Mouse (Mus musculus) hematopoietic multipotent progenitor cell, adult 10-12 weeks (in vitro differentiated cells): ENCODE measurements around the gene Spesp1. TPM values are rescaled to one million over a fixed set of nuclear protein-coding genes. Genes with fewer than 3 reads are reported as not detected.

Source experiments
- polyA plus RNA-seq: library from polyadenylated mRNA; stranded (reverse); fragments of >175 nt; gene quantifications from 2 replicates; pipeline ENCODE4 v1.2.3, GENCODE M21; 2012; ENCODE audit warnings: low replicate concordance

Gene Spesp1
- 0.04 TPM in 1 of 2 replicates, not detected in the other for polyA plus RNA-seq

DNA sequence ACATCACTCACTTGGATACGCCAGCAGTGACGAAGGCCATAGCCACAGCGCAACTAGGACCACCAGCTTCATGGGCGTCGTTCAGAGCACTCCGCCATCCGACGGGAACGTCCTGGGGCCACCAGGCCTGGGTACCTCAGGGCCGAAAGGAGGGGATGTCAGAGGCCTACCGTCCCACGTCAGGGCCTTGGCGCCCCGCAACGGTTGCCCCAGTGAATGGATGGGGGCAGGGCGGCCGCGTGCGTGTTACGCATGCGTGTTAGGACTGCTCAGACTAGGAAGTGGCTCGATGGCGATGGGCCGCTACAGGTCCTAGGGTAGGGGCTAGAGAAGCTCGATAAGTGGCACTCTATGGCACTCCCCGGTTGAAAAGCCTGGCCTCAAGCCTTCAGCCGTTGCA, at the start of gene Spesp1:
Gene Spesp1 (minus strand): TSS at position 218 of the 400 bp plus-strand sequence.

Other genes starting within 250 kb of the Spesp1 start
- gene Glce, start 159.6 kb downstream of the Spesp1 start, polyA plus RNA-seq: 4.4 and 10.6 TPM in 2 replicates
- 57.0 and 324 TPM in 2 replicates for gene Anp32a, start 59.1 kb upstream of the Spesp1 start, polyA plus RNA-seq